Mouse (Mus musculus) right cerebral cortex, adult 18-20 months (tissue): ENCODE data around the gene Ggt5.

ENCODE experiments used
- DNase-seq: peaks from one replicate; pipeline ENCODE4 v3.0.0; 2022; ENCODE audit warnings: mixed read lengths

Ggt5 gene

GRCm38 (mm10) chr10:75657772-75658171 is 68.6 kb downstream of the Ggt5 start:
- no peak for DNase-seq

- DNase-seq = no peak
Observed at GRCm38 (mm10) chr10:75661381-75661780, 72.2 kb downstream of the Ggt5 start.

GRCm38 (mm10) chr10:75661876-75662275 is 72.7 kb downstream of the Ggt5 start:
- DNase-seq = no peak

GRCm38 (mm10) chr10:75662575-75662974 is 73.4 kb downstream of the Ggt5 start:
- DNase-seq = no peak

GRCm38 (mm10) chr10:75664673-75665270 is 75.6 kb downstream of the Ggt5 start:
- no peak for DNase-seq

GRCm38 (mm10) chr10:75666451-75667030 is 77.4 kb downstream of the Ggt5 start:
- DNase-seq = peak; percentile 54
